ENCODE assay signal across 8 mouse cellular contexts in the genomic region with DNA sequence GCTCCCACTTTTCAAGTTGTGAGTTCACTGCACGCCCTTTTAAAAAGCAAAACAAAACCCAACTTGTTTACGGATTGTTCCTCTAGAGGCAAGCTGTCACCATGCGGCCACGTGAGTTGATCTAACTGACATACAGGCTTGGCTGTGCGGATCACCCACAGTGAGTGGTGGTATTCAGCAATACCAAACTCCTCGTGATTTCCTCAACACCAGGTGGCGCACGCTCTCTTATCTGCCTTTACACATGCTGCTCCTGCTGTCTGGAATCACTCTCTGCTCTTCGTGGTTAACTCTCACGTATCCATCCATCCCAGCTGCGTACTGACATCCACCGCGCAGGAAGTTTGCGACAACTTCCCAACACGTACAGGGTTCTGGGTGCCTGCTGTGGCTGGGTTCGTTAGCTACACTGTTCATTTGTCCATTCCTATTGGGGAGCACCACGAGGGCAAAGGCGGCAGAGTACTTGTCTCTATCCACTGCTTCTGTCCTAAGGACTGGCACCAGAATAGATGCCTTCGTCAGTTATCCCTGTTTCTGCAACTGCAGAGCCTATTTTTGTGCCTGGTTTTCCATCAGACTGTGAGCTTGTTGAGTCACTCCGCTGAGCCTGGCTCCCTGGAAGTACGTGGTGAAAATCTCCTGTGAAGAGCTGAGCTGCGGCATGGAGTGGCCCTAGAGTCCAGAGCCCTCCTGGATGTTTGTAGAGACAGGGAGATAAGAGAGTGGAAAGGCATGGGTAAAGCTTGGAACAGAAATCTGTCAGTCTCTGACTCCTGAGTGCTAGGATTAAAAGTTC. TPM values are rescaled to one million over a fixed set of nuclear protein-coding genes. Genes with fewer than 3 reads are reported as not detected.
DNase-seq lines count a peak whose midpoint lies in the region; ATAC-seq and TF ChIP-seq lines count a peak whose summit lies in the region.

No protein-coding gene starts in this region.

- no peak for TF ChIP-seq POLR2A in limb, embryonic 14.5 days (IDR thresholded peaks at IDR 0.05; ENCODE audit: borderline replicate concordance, extremely low read depth, insufficient read depth, insufficient read length)

- H3K4me2 ChIP-seq in kidney, embryonic 14.5 days (replicated peaks; ENCODE audit: low read depth, low read length), result peak overlapping the region; percentile 19; the same call in 1 of the 2 replicates
- peak overlapping the region; percentile 42 for H3K4me2 ChIP-seq in limb, embryonic 14.5 days (replicated peaks; ENCODE audit: low read depth, low read length, severe bottlenecking)
- H3K4me2 ChIP-seq in midbrain, postnatal 0 days (ENCODE audit: low read depth, low read length, poor library complexity, severe bottlenecking), result peak overlapping the region; percentile 39

- no peaks in the 10 kb centered on the region for H3K79me3 ChIP-seq in C2C12 (ENCODE audit: low read depth)

- H3K27ac ChIP-seq in heart, embryonic 10.5 days, result peak overlapping the region; percentile 49; the same call in 1 of the 2 replicates
- no peak overlapping the region for H3K27ac ChIP-seq in kidney, embryonic 14.5 days (ENCODE audit: low read depth, low read length)
- no peak overlapping the region for H3K27ac ChIP-seq in limb, embryonic 14.5 days (replicated peaks; ENCODE audit: low read depth, low read length)
- no peak overlapping the region for H3K27ac ChIP-seq in midbrain, postnatal 0 days (ENCODE audit: low read depth, low read length)

- no peak overlapping the region for H3K4me3 ChIP-seq in C2C12 (ENCODE audit: insufficient read depth, poor library complexity, severe bottlenecking)
- peak overlapping the region; percentile 44 for H3K4me3 ChIP-seq in heart, embryonic 10.5 days
- H3K4me3 ChIP-seq in kidney, embryonic 14.5 days (ENCODE audit: low read length), result no peak overlapping the region
- 0 out of 2 replicates have a peak overlapping the region, but pooled peaks have one; percentile 3 for H3K4me3 ChIP-seq in limb, embryonic 14.5 days (replicated peaks; ENCODE audit: low read length)
- H3K4me3 ChIP-seq in midbrain, postnatal 0 days (ENCODE audit: low read depth, low read length), result no peak overlapping the region

- WGBS in heart, embryonic 10.5 days, result 9% methylated on average over 22 of the region's 22 CpGs
- 27% methylated on average over 22 of the region's 22 CpGs for WGBS in kidney, embryonic 14.5 days
- WGBS in limb, embryonic 14.5 days, result 23% methylated on average over 22 of the region's 22 CpGs
- WGBS in midbrain, postnatal 0 days, result 25% methylated on average over 22 of the region's 22 CpGs

- H3K36me3 ChIP-seq in C2C12 (ENCODE audit: control insufficient read depth, insufficient read depth), result no peaks in the 10 kb centered on the region
- no peaks in the 10 kb centered on the region for H3K36me3 ChIP-seq in heart, embryonic 10.5 days
- H3K36me3 ChIP-seq in kidney, embryonic 14.5 days (ENCODE audit: control insufficient read depth, insufficient read depth, low read length), result no peaks in the 10 kb centered on the region
- H3K36me3 ChIP-seq in limb, embryonic 14.5 days (ENCODE audit: control insufficient read depth, insufficient read depth, low read length), result no peaks in the 10 kb centered on the region
- H3K36me3 ChIP-seq in midbrain, postnatal 0 days (ENCODE audit: insufficient read depth, low read length), result no peaks in the 10 kb centered on the region; the same call in 1 of the 2 replicates

- peak; percentile 55 for TF ChIP-seq CTCF in C2C12 (IDR thresholded peaks at IDR 0.05; ENCODE audit: control insufficient read depth, insufficient read depth, insufficient read length)
- peak; percentile 96 for TF ChIP-seq CTCF in midbrain, postnatal 0 days (IDR thresholded peaks at IDR 0.05)

- no peaks in the 10 kb centered on the region for H3K9me3 ChIP-seq in heart, embryonic 10.5 days
- H3K9me3 ChIP-seq in kidney, embryonic 14.5 days (ENCODE audit: control insufficient read depth, low read length), result no peaks in the 10 kb centered on the region
- H3K9me3 ChIP-seq in limb, embryonic 14.5 days (ENCODE audit: control insufficient read depth, low read length), result no peaks in the 10 kb centered on the region
- H3K9me3 ChIP-seq in midbrain, postnatal 0 days (ENCODE audit: low read length), result no peaks in the 10 kb centered on the region

- H3K27me3 ChIP-seq in C2C12 (ENCODE audit: control insufficient read depth, insufficient read depth, insufficient read length), result no peaks in the 10 kb centered on the region
- no peaks in the 10 kb centered on the region for H3K27me3 ChIP-seq in heart, embryonic 10.5 days (ENCODE audit: insufficient read depth, poor library complexity, severe bottlenecking)
- no peaks in the 10 kb centered on the region for H3K27me3 ChIP-seq in kidney, embryonic 14.5 days (ENCODE audit: control insufficient read depth, insufficient read depth, low read length)
- no peaks in the 10 kb centered on the region for H3K27me3 ChIP-seq in limb, embryonic 14.5 days (ENCODE audit: control insufficient read depth, insufficient read depth, low read length)
- no peaks in the 10 kb centered on the region for H3K27me3 ChIP-seq in midbrain, postnatal 0 days (ENCODE audit: insufficient read depth, low read length)

- H3K9ac ChIP-seq in kidney, embryonic 14.5 days (ENCODE audit: low read depth, low read length), result peak overlapping the region; percentile 28; the same call in 1 of the 2 replicates
- peak overlapping the region; percentile 25; the same call in 1 of the 2 replicates for H3K9ac ChIP-seq in limb, embryonic 14.5 days (ENCODE audit: low read depth, low read length, severe bottlenecking)
- H3K9ac ChIP-seq in midbrain, postnatal 0 days (replicated peaks; ENCODE audit: low read length, poor library complexity, severe bottlenecking), result no peak overlapping the region

- no peaks in the 10 kb centered on the region for H3K79me2 ChIP-seq in C2C12 (ENCODE audit: control insufficient read depth, insufficient read depth)

- peak; percentile 77 for ATAC-seq in erythroblast, adult 5-6 weeks (replicated peaks; ENCODE audit: low FRiP score, poor library complexity, severe bottlenecking)
- peak; percentile 93 for ATAC-seq in kidney, embryonic 14.5 days (ENCODE audit: low FRiP score, low TSS enrichment)
- ATAC-seq in limb, embryonic 14.5 days (ENCODE audit: low FRiP score, low read depth), result peak; percentile 88
- peak; percentile 91 for ATAC-seq in midbrain, postnatal 0 days (ENCODE audit: low FRiP score)

- no peak overlapping the region for H3ac ChIP-seq in C2C12 (ENCODE audit: control insufficient read depth, insufficient read length, low read depth)

- H3K4me1 ChIP-seq in heart, embryonic 10.5 days, result peaks cover 5% of the 10 kb centered on the region; the same call in 1 of the 2 replicates
- no peaks in the 10 kb centered on the region for H3K4me1 ChIP-seq in kidney, embryonic 14.5 days (ENCODE audit: control insufficient read depth, insufficient read depth, low read length)
- no peaks in the 10 kb centered on the region for H3K4me1 ChIP-seq in limb, embryonic 14.5 days (ENCODE audit: control insufficient read depth, insufficient read depth, low read length)
- no peaks in the 10 kb centered on the region for H3K4me1 ChIP-seq in midbrain, postnatal 0 days (ENCODE audit: insufficient read depth, low read length)

- peak; percentile 97 for DNase-seq in brain, adult 2 months (ENCODE audit: low read depth, low spot score)
- peak; percentile 93 for DNase-seq in heart, embryonic 10.5 days (ENCODE audit: low spot score)
- DNase-seq in limb, embryonic 14.5 days (ENCODE audit: low spot score), result peak; percentile 90
- peak; percentile 94 for DNase-seq in midbrain, postnatal 0 days (ENCODE audit: low spot score)
- DNase-seq in spleen, postnatal 10 days (ENCODE audit: low spot score in 2 of 2), result peak; percentile 61 to 86

RNA-seq across cellular contexts. Expression of a gene that starts 23.8 kb away (rescaled TPM):
- polyA plus RNA-seq in C2C12 (2012; fragmentation: generic; extraction: Trizol), result 2.0 TPM
- not detected in 2 replicates for total RNA-seq in erythroblast, adult 5-6 weeks (2015; ENCODE audit: low replicate concordance)
- total RNA-seq in erythroblast, adult 5-6 weeks (2017; ENCODE audit: low replicate concordance), result 0.98 TPM in 1 of 2 replicates, not detected in the other
- polyA plus RNA-seq in heart, embryonic 10.5 days (2016; fragmentation: Nextera tagmentation; extraction: Ambion mirVana), result 1.2 and 1.3 TPM in 2 replicates
- 3.0 and 4.0 TPM in 2 replicates for polyA plus RNA-seq in kidney, embryonic 14.5 days (2014; fragmentation: Nextera tagmentation; extraction: Ambion mirVana)
- 25.5 and 27.8 TPM in 2 replicates for polyA plus RNA-seq in limb, embryonic 14.5 days (2012; rRNA removed)
- polyA plus RNA-seq in limb, embryonic 14.5 days (2014; fragmentation: Nextera tagmentation; extraction: Ambion mirVana), result 23.1 and 23.4 TPM in 2 replicates
- total RNA-seq in midbrain, postnatal 0 days (2014; rRNA removed), result 0.85 and 2.2 TPM in 2 replicates
- 1.1 and 1.6 TPM in 2 replicates for polyA plus RNA-seq in midbrain, postnatal 0 days (2015; fragmentation: Nextera tagmentation; extraction: Ambion mirVana)

RNA-seq across cellular contexts. Expression of a gene that starts 29.3 kb away (rescaled TPM):
- polyA plus RNA-seq in C2C12 (2012; fragmentation: generic; extraction: Trizol), result 9.7 TPM
- total RNA-seq in erythroblast, adult 5-6 weeks (2015; ENCODE audit: low replicate concordance), result 4.2 and 7.9 TPM in 2 replicates
- total RNA-seq in erythroblast, adult 5-6 weeks (2017; ENCODE audit: low replicate concordance), result 7.0 and 9.9 TPM in 2 replicates
- 37.7 and 44.3 TPM in 2 replicates for polyA plus RNA-seq in heart, embryonic 10.5 days (2016; fragmentation: Nextera tagmentation; extraction: Ambion mirVana)
- 25.5 and 27.3 TPM in 2 replicates for polyA plus RNA-seq in kidney, embryonic 14.5 days (2014; fragmentation: Nextera tagmentation; extraction: Ambion mirVana)
- polyA plus RNA-seq in limb, embryonic 14.5 days (2012; rRNA removed), result 36.1 and 38.8 TPM in 2 replicates
- polyA plus RNA-seq in limb, embryonic 14.5 days (2014; fragmentation: Nextera tagmentation; extraction: Ambion mirVana), result 44.6 and 48.2 TPM in 2 replicates
- total RNA-seq in midbrain, postnatal 0 days (2014; rRNA removed), result 26.9 and 27.2 TPM in 2 replicates
- 27.0 and 28.4 TPM in 2 replicates for polyA plus RNA-seq in midbrain, postnatal 0 days (2015; fragmentation: Nextera tagmentation; extraction: Ambion mirVana)

RNA-seq across cellular contexts. Expression of a gene that starts 37.0 kb away (rescaled TPM):
- 18.5 TPM for polyA plus RNA-seq in C2C12 (2012; fragmentation: generic; extraction: Trizol)
- total RNA-seq in erythroblast, adult 5-6 weeks (2015; ENCODE audit: low replicate concordance), result 11.7 and 14.2 TPM in 2 replicates
- total RNA-seq in erythroblast, adult 5-6 weeks (2017; ENCODE audit: low replicate concordance), result 20.4 and 23.6 TPM in 2 replicates
- 151 and 163 TPM in 2 replicates for polyA plus RNA-seq in heart, embryonic 10.5 days (2016; fragmentation: Nextera tagmentation; extraction: Ambion mirVana)
- polyA plus RNA-seq in kidney, embryonic 14.5 days (2014; fragmentation: Nextera tagmentation; extraction: Ambion mirVana), result 99.4 and 186 TPM in 2 replicates
- polyA plus RNA-seq in limb, embryonic 14.5 days (2012; rRNA removed), result 67.4 and 77.3 TPM in 2 replicates
- polyA plus RNA-seq in limb, embryonic 14.5 days (2014; fragmentation: Nextera tagmentation; extraction: Ambion mirVana), result 116 and 138 TPM in 2 replicates
- total RNA-seq in midbrain, postnatal 0 days (2014; rRNA removed), result 60.9 and 74.4 TPM in 2 replicates
- 119 and 121 TPM in 2 replicates for polyA plus RNA-seq in midbrain, postnatal 0 days (2015; fragmentation: Nextera tagmentation; extraction: Ambion mirVana)

RNA-seq across cellular contexts. Expression of a gene that starts 43.6 kb away (rescaled TPM):
- 16.6 TPM for polyA plus RNA-seq in C2C12 (2012; fragmentation: generic; extraction: Trizol)
- total RNA-seq in erythroblast, adult 5-6 weeks (2015; ENCODE audit: low replicate concordance), result 1.7 and 2.5 TPM in 2 replicates
- total RNA-seq in erythroblast, adult 5-6 weeks (2017; ENCODE audit: low replicate concordance), result 7.1 and 12.7 TPM in 2 replicates
- polyA plus RNA-seq in heart, embryonic 10.5 days (2016; fragmentation: Nextera tagmentation; extraction: Ambion mirVana), result 37.5 and 41.8 TPM in 2 replicates
- 56.2 and 67.2 TPM in 2 replicates for polyA plus RNA-seq in kidney, embryonic 14.5 days (2014; fragmentation: Nextera tagmentation; extraction: Ambion mirVana)
- 46.4 and 46.7 TPM in 2 replicates for polyA plus RNA-seq in limb, embryonic 14.5 days (2012; rRNA removed)
- polyA plus RNA-seq in limb, embryonic 14.5 days (2014; fragmentation: Nextera tagmentation; extraction: Ambion mirVana), result 33.8 and 40.5 TPM in 2 replicates
- 21.5 and 27.1 TPM in 2 replicates for total RNA-seq in midbrain, postnatal 0 days (2014; rRNA removed)
- 34.3 and 37.9 TPM in 2 replicates for polyA plus RNA-seq in midbrain, postnatal 0 days (2015; fragmentation: Nextera tagmentation; extraction: Ambion mirVana)

Comparison
In these comparisons a context has a peak if more than half of its experiments do, and no peak if none do; other contexts are left out.
1. H3K4me3 ChIP-seq: peak in heart, embryonic 10.5 days (single experiment) and limb, embryonic 14.5 days (single experiment); none in C2C12 (single experiment), kidney, embryonic 14.5 days (single experiment) and midbrain, postnatal 0 days (single experiment).
2. Peak in every context shown above with its lines, with median percentiles within 50 percentile points of each other: DNase-seq, ATAC-seq and H3K4me2 ChIP-seq.